Comparison of ENCODE assay signal across 13 mouse cellular contexts in genomic region chr19:10279668-10280067, GRCm38 (mm10). TPM values are rescaled to one million over a fixed set of nuclear protein-coding genes. Genes with fewer than 3 reads are reported as not detected.
DNase-seq lines count a peak whose midpoint lies in the region; ATAC-seq and TF ChIP-seq lines count a peak whose summit lies in the region.
"Had no signal": no experiment of that assay in that cellular context is flagged by ENCODE, and none has a peak within 500 bp of the region (broad histone marks: within the 10 kb centered on the region; RNA-seq: fewer than 3 reads in every experiment).

No protein-coding gene starts in this region.

- intact Hi-C loops in gastrocnemius, postnatal 14 days (cut with DNase I; ENCODE audit: low total_unique reads), result no loop called here
- intact Hi-C loops in left cerebral cortex, postnatal 25 days (cut with DNase I), result no loop called here

- ATAC-seq in granulocyte monocyte progenitor cell, adult 5-6 weeks (replicated peaks; ENCODE audit: poor library complexity, severe bottlenecking), result peak; percentile 84
- no peak for ATAC-seq in hindbrain, postnatal 0 days
- ATAC-seq: forebrain, embryonic 13.5 days; midbrain, embryonic 16.5 days had no signal

- no peak overlapping the region for H3K9ac ChIP-seq in hindbrain, postnatal 0 days (replicated peaks; ENCODE audit: low read length)
- H3K9ac ChIP-seq: forebrain, embryonic 13.5 days; liver, embryonic 14.5 days had no signal

- no peak overlapping the region for H3K4me2 ChIP-seq in hindbrain, postnatal 0 days (ENCODE audit: low read depth, low read length)
- H3K4me2 ChIP-seq: forebrain, embryonic 13.5 days had no signal

- H3K79me2 ChIP-seq in macrophage (ENCODE audit: inconsistent target), result no peaks in the 10 kb centered on the region

- H3K4me3 ChIP-seq in macrophage (ENCODE audit: inconsistent target), result no peak overlapping the region
- H3K4me3 ChIP-seq in hindbrain, postnatal 0 days (ENCODE audit: low read length), result no peak overlapping the region
- H3K4me3 ChIP-seq: forebrain, embryonic 13.5 days had no signal

- H3K4me1 ChIP-seq in hindbrain, postnatal 0 days (ENCODE audit: insufficient read depth, low read length), result peaks cover 18% of the 10 kb centered on the region

- TF ChIP-seq CTCF in hindbrain, postnatal 0 days (IDR thresholded peaks at IDR 0.05; ENCODE audit: low read depth), result no peak

- peak overlapping the region; percentile 95 for H3K27ac ChIP-seq in macrophage
- H3K27ac ChIP-seq in hindbrain, postnatal 0 days, result no peak overlapping the region
- H3K27ac ChIP-seq: forebrain, embryonic 13.5 days; liver, embryonic 14.5 days had no signal

- H3K27me3 ChIP-seq in hindbrain, postnatal 0 days (ENCODE audit: insufficient read depth, low read length), result no peaks in the 10 kb centered on the region

- 14% methylated on average over 9 of the region's 9 CpGs for WGBS in macrophage (ENCODE audit: missing documents)
- 74% methylated on average over 9 of the region's 9 CpGs for WGBS in hindbrain, postnatal 0 days

- H3K9me3 ChIP-seq in hindbrain, postnatal 0 days (ENCODE audit: low read length), result no peaks in the 10 kb centered on the region
- H3K9me3 ChIP-seq: forebrain, embryonic 13.5 days had no signal

- no peaks in the 10 kb centered on the region for H3K36me3 ChIP-seq in macrophage (ENCODE audit: inconsistent target)
- no peaks in the 10 kb centered on the region for H3K36me3 ChIP-seq in hindbrain, postnatal 0 days (ENCODE audit: insufficient read depth, low read length)

- peak; percentile 54 for DNase-seq in gastrocnemius, postnatal 14 days
- DNase-seq in gastrocnemius, adult 18-20 months (ENCODE audit: low spot score), result no peak
- DNase-seq in 3T3-L1 (ENCODE audit: low read depth, low spot score), result peak; percentile 91
- DNase-seq in left cerebral cortex, postnatal 25 days (ENCODE audit: low spot score in 2 of 2), result no peak
- DNase-seq in hindbrain, postnatal 0 days (ENCODE audit: low spot score), result no peak
- DNase-seq in spleen, adult 18-20 months, result no peak
- DNase-seq: embryo, embryonic 11 days; kidney, adult 2 months had no signal

RNA-seq across cellular contexts. Expression of gene Dagla, which starts 25.0 kb away (rescaled TPM):
- total RNA-seq in gastrocnemius, postnatal 14 days (2021), result 1 to 10 TPM; 6.3 to 7.3 TPM
- total RNA-seq in gastrocnemius, adult 18-20 months (2021), result 1 to 10 TPM; 8.3 TPM
- 0.26 TPM in 1 of 2 replicates, not detected in the other for total RNA-seq in granulocyte monocyte progenitor cell, adult 5-6 weeks (2014; fragmentation: Nextera tagmentation)
- total RNA-seq in granulocyte monocyte progenitor cell, adult 5-6 weeks (2017), result not detected in 2 replicates
- total RNA-seq in macrophage (2018; cell fraction: chromatin; rRNA removed), result 10 to 100 TPM in 5 of 26 experiments, 1 to 10 TPM in 20, under 1 TPM in 1; 0.73 to 13.8 (median 5.4) TPM
- total RNA-seq in macrophage (2018; cell fraction: cytosol; rRNA removed), result 1 to 10 TPM; 1.4 to 6.8 (median 3.3) TPM
- 10 to 100 TPM in 2 of 26 experiments, 1 to 10 TPM in 24; 1.6 to 10.7 (median 4.1) TPM for total RNA-seq in macrophage (2018; cell fraction: nucleus; rRNA removed)
- 2.2 to 3.9 TPM (median 2.9 TPM) in 3 replicates for polyA plus RNA-seq in macrophage (2018)
- total RNA-seq in left cerebral cortex, postnatal 25 days (2021), result 10 to 100 TPM; 90.4 to 91.2 TPM
- 33.7 and 35.0 TPM in 2 replicates for total RNA-seq in hindbrain, postnatal 0 days (2014; rRNA removed)
- 9.0 and 10.9 TPM in 2 replicates for polyA plus RNA-seq in hindbrain, postnatal 0 days (2015; fragmentation: Nextera tagmentation; extraction: Ambion mirVana)

RNA-seq across cellular contexts. Expression of gene Myrf, which starts 39.1 kb away (rescaled TPM):
- total RNA-seq in gastrocnemius, postnatal 14 days (2021), result under 1 TPM in 1 of 2 experiments, not detected in 1; 0.08 TPM
- not detected for total RNA-seq in gastrocnemius, adult 18-20 months (2021)
- not detected in 2 replicates for total RNA-seq in granulocyte monocyte progenitor cell, adult 5-6 weeks (2014; fragmentation: Nextera tagmentation)
- total RNA-seq in granulocyte monocyte progenitor cell, adult 5-6 weeks (2017), result not detected in 2 replicates
- total RNA-seq in macrophage (2018; cell fraction: chromatin; rRNA removed), result 1 to 10 TPM in 11 of 26 experiments, under 1 TPM in 11, not detected in 4; 0.18 to 3.1 (median 0.97) TPM
- 1 to 10 TPM in 8 of 26 experiments, under 1 TPM in 18; 0.09 to 2.9 (median 0.54) TPM for total RNA-seq in macrophage (2018; cell fraction: cytosol; rRNA removed)
- total RNA-seq in macrophage (2018; cell fraction: nucleus; rRNA removed), result 1 to 10 TPM in 5 of 26 experiments, under 1 TPM in 18, not detected in 3; 0.12 to 2.7 (median 0.64) TPM
- 0.08 to 0.37 TPM (median 0.17 TPM) in 3 replicates for polyA plus RNA-seq in macrophage (2018)
- total RNA-seq in left cerebral cortex, postnatal 25 days (2021), result 10 to 100 TPM; 12.2 to 16.1 TPM
- total RNA-seq in hindbrain, postnatal 0 days (2014; rRNA removed), result 5.1 and 5.9 TPM in 2 replicates
- 1.7 and 2.0 TPM in 2 replicates for polyA plus RNA-seq in hindbrain, postnatal 0 days (2015; fragmentation: Nextera tagmentation; extraction: Ambion mirVana)

Comparison
In these comparisons a context has a peak if more than half of its experiments do, and no peak if none do; other contexts are left out.
1. DNase-seq: peak in gastrocnemius, postnatal 14 days (single experiment) and 3T3-L1 (single experiment); none in gastrocnemius, adult 18-20 months (single experiment), left cerebral cortex, postnatal 25 days (0 of 2), hindbrain, postnatal 0 days (single experiment) and spleen, adult 18-20 months (0 of 2).
2. RNA of gene Dagla, which starts 25.0 kb away (total RNA-seq): 90.4 to 91.2 TPM in left cerebral cortex, postnatal 25 days, 33.7 to 35.0 TPM in hindbrain, postnatal 0 days, 8.3 TPM in gastrocnemius, adult 18-20 months and 6.3 to 7.3 TPM in gastrocnemius, postnatal 14 days; 0.26 TPM in granulocyte monocyte progenitor cell, adult 5-6 weeks; every median in the first group is over 4 times any median in the second.